Mouse (Mus musculus): ENCODE results near the gene Cobl.

Cobl gene

GRCm38 (mm10) chr11:12444215-12444614 is 20.5 kb downstream of the Cobl start:
- DNase-seq (ENCODE audit: low spot score in 2 of 2), result no peak

- no peak for DNase-seq (ENCODE audit: low spot score in 2 of 2)
Measured at GRCm38 (mm10) chr11:12443614-12444013, 21.1 kb downstream of the Cobl start.

GRCm38 (mm10) chr11:12443185-12443584 is 21.6 kb downstream of the Cobl start:
- DNase-seq (ENCODE audit: low spot score in 2 of 2), result no peak

GRCm38 (mm10) chr11:12442283-12442682 is 22.5 kb downstream of the Cobl start:
- DNase-seq (ENCODE audit: low spot score in 2 of 2), result no peak

- no peak for DNase-seq (ENCODE audit: low spot score in 2 of 2)
Measured at GRCm38 (mm10) chr11:12435905-12436304, 28.9 kb downstream of the Cobl start.

- no peak for DNase-seq (ENCODE audit: low spot score in 2 of 2)
Measured at GRCm38 (mm10) chr11:12435018-12435417, 29.7 kb downstream of the Cobl start.

GRCm38 (mm10) chr11:12434597-12434996 is 30.2 kb downstream of the Cobl start:
- DNase-seq (ENCODE audit: low spot score in 2 of 2), result no peak

- no peak for DNase-seq (ENCODE audit: low spot score in 2 of 2)
Measured at GRCm38 (mm10) chr11:12431911-12432310, 32.8 kb downstream of the Cobl start.

- no peak for DNase-seq (ENCODE audit: low spot score in 2 of 2)
Measured at GRCm38 (mm10) chr11:12430231-12431041, 34.3 kb downstream of the Cobl start.

GRCm38 (mm10) chr11:12426746-12427145 is 38.0 kb downstream of the Cobl start:
- no peak for DNase-seq (ENCODE audit: low spot score in 2 of 2)

GRCm38 (mm10) chr11:12424205-12424604 is 40.6 kb downstream of the Cobl start:
- no peak for DNase-seq (ENCODE audit: low spot score in 2 of 2)

GRCm38 (mm10) chr11:12421183-12421582 is 43.6 kb downstream of the Cobl start:
- DNase-seq (ENCODE audit: low spot score in 2 of 2), result no peak

GRCm38 (mm10) chr11:12420146-12420545 is 44.6 kb downstream of the Cobl start:
- DNase-seq (ENCODE audit: low spot score in 2 of 2), result no peak

GRCm38 (mm10) chr11:12416899-12417298 is 47.9 kb downstream of the Cobl start:
- DNase-seq (ENCODE audit: low spot score in 2 of 2), result no peak

GRCm38 (mm10) chr11:12415329-12415728 is 49.4 kb downstream of the Cobl start:
- no peak for DNase-seq (ENCODE audit: low spot score in 2 of 2)

GRCm38 (mm10) chr11:12411950-12412349 is 52.8 kb downstream of the Cobl start:
- no peak for DNase-seq (ENCODE audit: low spot score in 2 of 2)

- DNase-seq (ENCODE audit: low spot score in 2 of 2), result no peak
Measured at GRCm38 (mm10) chr11:12411075-12411807, 53.5 kb downstream of the Cobl start.

GRCm38 (mm10) chr11:12409463-12409862 is 55.3 kb downstream of the Cobl start:
- DNase-seq (ENCODE audit: low spot score in 2 of 2), result no peak

GRCm38 (mm10) chr11:12407834-12408233 is 56.9 kb downstream of the Cobl start:
- DNase-seq (ENCODE audit: low spot score in 2 of 2), result no peak

- no peak for DNase-seq (ENCODE audit: low spot score in 2 of 2)
Measured at GRCm38 (mm10) chr11:12399903-12400302, 64.9 kb downstream of the Cobl start.

GRCm38 (mm10) chr11:12396196-12396595 is 68.6 kb downstream of the Cobl start:
- DNase-seq (ENCODE audit: low spot score in 2 of 2), result no peak

- no peak for DNase-seq (ENCODE audit: low spot score in 2 of 2)
Measured at GRCm38 (mm10) chr11:12394701-12395100, 70.1 kb downstream of the Cobl start.

- DNase-seq (ENCODE audit: low spot score in 2 of 2), result no peak
Measured at GRCm38 (mm10) chr11:12394151-12394550, 70.6 kb downstream of the Cobl start.
